Mouse (Mus musculus): ENCODE measurements around the gene Tec.

The Tec gene

GRCm38 (mm10) chr5:72854141-72854990 lies 13.9 kb downstream of the Tec start:
- DNase-seq (ENCODE audit: low read depth), result peak; percentile 83

- no peak for DNase-seq (ENCODE audit: low read depth)
Measured at GRCm38 (mm10) chr5:72853365-72853764, 14.9 kb downstream of the Tec start.

- DNase-seq (ENCODE audit: low read depth), result peak; percentile 74
Measured at GRCm38 (mm10) chr5:72852301-72852995, 15.8 kb downstream of the Tec start.

GRCm38 (mm10) chr5:72851674-72852098 lies 16.6 kb downstream of the Tec start:
- DNase-seq (ENCODE audit: low read depth), result peak; percentile 99

- DNase-seq (ENCODE audit: low read depth), result no peak
Measured at GRCm38 (mm10) chr5:72850926-72851673, 17.2 kb downstream of the Tec start.

GRCm38 (mm10) chr5:72848889-72849435 lies 19.3 kb downstream of the Tec start:
- DNase-seq (ENCODE audit: low read depth), result no peak

GRCm38 (mm10) chr5:72846712-72847111 lies 21.6 kb downstream of the Tec start:
- DNase-seq (ENCODE audit: low read depth), result no peak

- no peak for DNase-seq (ENCODE audit: low read depth)
Measured at GRCm38 (mm10) chr5:72845928-72846630, 22.2 kb downstream of the Tec start.

- DNase-seq (ENCODE audit: low read depth), result no peak
Measured at GRCm38 (mm10) chr5:72844776-72845495, 23.3 kb downstream of the Tec start.

GRCm38 (mm10) chr5:72844294-72844693 lies 24.0 kb downstream of the Tec start:
- peak; percentile 66 for DNase-seq (ENCODE audit: low read depth)

- DNase-seq (ENCODE audit: low read depth), result peak; percentile 72
Measured at GRCm38 (mm10) chr5:72839655-72840054, 28.6 kb downstream of the Tec start.

GRCm38 (mm10) chr5:72838976-72839375 lies 29.3 kb downstream of the Tec start:
- no peak for DNase-seq (ENCODE audit: low read depth)

- no peak for DNase-seq (ENCODE audit: low read depth)
Measured at GRCm38 (mm10) chr5:72835656-72836055, 32.6 kb downstream of the Tec start.

- peak; percentile 82 for DNase-seq (ENCODE audit: low read depth)
Measured at GRCm38 (mm10) chr5:72832904-72833765, 35.1 kb downstream of the Tec start.

- DNase-seq (ENCODE audit: low read depth), result no peak
Measured at GRCm38 (mm10) chr5:72832191-72832590, 36.1 kb downstream of the Tec start.

- DNase-seq (ENCODE audit: low read depth), result peak; percentile 64
Measured at GRCm38 (mm10) chr5:72830988-72831610, 37.2 kb downstream of the Tec start.

- peak; percentile 51 for DNase-seq (ENCODE audit: low read depth)
Measured at GRCm38 (mm10) chr5:72829506-72830067, 38.7 kb downstream of the Tec start.

- no peak for DNase-seq (ENCODE audit: low read depth)
Measured at GRCm38 (mm10) chr5:72828401-72828800, 39.9 kb downstream of the Tec start.

- DNase-seq (ENCODE audit: low read depth), result no peak
Measured at GRCm38 (mm10) chr5:72827435-72827834, 40.8 kb downstream of the Tec start.

Measured in 416B (cell line).